Mouse (Mus musculus) stomach, embryonic 15.5 days (tissue): ENCODE data around the gene Cfap44. TPM values are rescaled to one million over a fixed set of nuclear protein-coding genes. Genes with fewer than 3 reads are reported as not detected.

ENCODE experiments used
- ATAC-seq: fragments of 200-750 bp; cut with Nextera tagmentation; 2 replicates; pipeline ENCODE4 v1.8.0; 2017; ENCODE audit warnings: low read depth, moderate number of reproducible peaks, moderate TSS enrichment; ENCODE audit not compliant: insufficient read depth, low FRiP score
- H3K27ac ChIP-seq: fragments of 300-500 bp; sonication (generic); 2 replicates; pipeline ENCODE4 v1.5.1; 2015; ENCODE audit warnings: mild to moderate bottlenecking, inconsistent platforms
- H3K27me3 ChIP-seq: fragments of 300-500 bp; sonication (generic); replicated peaks from 2 replicates; pipeline ENCODE4 v1.6.1; 2015; ENCODE audit warnings: inconsistent platforms
- H3K36me3 ChIP-seq: fragments of 300-500 bp; sonication (generic); 2 replicates; pipeline ENCODE4 v1.6.1; 2015; ENCODE audit warnings: inconsistent platforms
- H3K4me1 ChIP-seq: fragments of 300-500 bp; sonication (generic); 2 replicates; pipeline ENCODE4 v1.6.1; 2015; ENCODE audit warnings: inconsistent platforms
- H3K4me2 ChIP-seq: fragments of 300-500 bp; sonication (generic); 2 replicates; pipeline ENCODE4 v1.6.1; 2015; ENCODE audit warnings: mild to moderate bottlenecking, inconsistent platforms
- H3K4me3 ChIP-seq: fragments of 300-500 bp; sonication (generic); replicated peaks from 2 replicates; pipeline ENCODE4 v1.5.1; 2015; ENCODE audit warnings: inconsistent platforms
- H3K9ac ChIP-seq: fragments of 300-500 bp; sonication (generic); 2 replicates; pipeline ENCODE4 v1.6.1; 2015; ENCODE audit warnings: inconsistent platforms
- H3K9me3 ChIP-seq: fragments of 300-500 bp; sonication (generic); 2 replicates; pipeline ENCODE4 v1.6.1; 2016; ENCODE audit warnings: inconsistent platforms
- WGBS: fragments of 180-500 bp; shearing (Covaris S2); methylation state at CpG from one replicate; pipeline ENCODE4 v1.1.7; 2015; 5-methylcytosine and 5-hydroxymethylcytosine counted together
- polyA plus RNA-seq: library from polyadenylated mRNA; unstranded; fragments of >200 nt; fragmentation: Nextera tagmentation; extraction: Ambion mirVana; gene quantifications from 2 replicates; pipeline ENCODE4 v1.2.1, GENCODE M21; 2015

Cfap44 gene
- polyA plus RNA-seq, 1 experiment from 2014 or later, result 0.17 TPM

GRCm38 (mm10) chr16:44526689-44527088 lies 132.1 kb downstream of the Cfap44 start:
- H3K9ac ChIP-seq, result no peak overlapping the region
- H3K4me1 ChIP-seq, result peaks cover 23% of the 10 kb centered on the region; the same call in 1 of the 2 replicates
- H3K4me2 ChIP-seq, result no peak overlapping the region
- no peaks in the 10 kb centered on the region for H3K9me3 ChIP-seq
- no peak overlapping the region for H3K4me3 ChIP-seq
- no peaks in the 10 kb centered on the region for H3K36me3 ChIP-seq
- ATAC-seq, result no peak
- no peak overlapping the region for H3K27ac ChIP-seq
- H3K27me3 ChIP-seq, result no peaks in the 10 kb centered on the region
- 35% methylated on average over 12 of the region's 12 CpGs for WGBS

GRCm38 (mm10) chr16:44527218-44527905 lies 132.8 kb downstream of the Cfap44 start:
- no peak for ATAC-seq
- H3K9ac ChIP-seq, result no peak overlapping the region
- no peak overlapping the region for H3K27ac ChIP-seq
- peaks cover 23% of the 10 kb centered on the region; the same call in 1 of the 2 replicates for H3K4me1 ChIP-seq
- no peak overlapping the region for H3K4me2 ChIP-seq
- H3K36me3 ChIP-seq, result no peaks in the 10 kb centered on the region
- no peaks in the 10 kb centered on the region for H3K9me3 ChIP-seq
- WGBS, result 53% methylated on average over 11 of the region's 11 CpGs
- H3K4me3 ChIP-seq, result no peak overlapping the region
- H3K27me3 ChIP-seq, result no peaks in the 10 kb centered on the region

GRCm38 (mm10) chr16:44528955-44529354 lies 134.4 kb downstream of the Cfap44 start:
- Histone ChIP-seq H3K9me3 (no peaks in the 10 kb centered on the region), H3K9ac (no peak overlapping the region), H3K36me3 (no peaks in the 10 kb centered on the region), H3K4me1 (peaks cover 29% of the 10 kb centered on the region), H3K4me3 (no peak overlapping the region), H3K27ac (no peak overlapping the region), H3K4me2 (no peak overlapping the region), H3K27me3 (no peaks in the 10 kb centered on the region)
- ATAC-seq, result no peak
- WGBS, result 91% methylated on average over 7 of the region's 7 CpGs

DNA sequence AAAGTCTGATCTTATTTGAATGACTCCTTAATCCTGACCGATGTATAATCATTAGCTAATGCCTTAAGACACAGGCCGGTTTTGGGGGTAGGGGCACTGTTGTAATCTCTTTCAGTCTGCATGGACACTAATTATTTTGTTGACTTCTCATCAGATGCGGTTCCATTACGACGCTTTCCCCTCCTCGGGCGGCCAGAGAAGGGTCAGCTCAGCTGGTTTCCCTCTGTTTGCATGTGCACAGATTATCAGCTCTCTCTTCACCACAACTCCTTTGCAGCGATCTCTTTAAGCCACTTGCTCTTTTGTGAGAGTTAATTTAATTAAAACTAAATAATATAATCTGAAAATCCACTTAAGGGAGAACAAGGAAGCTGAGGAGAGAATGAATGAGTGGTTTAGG lies 135.1 kb downstream of the Cfap44 start:
- ATAC-seq, result no peak
- Histone ChIP-seq H3K4me2 (no peak overlapping the region), H3K36me3 (no peaks in the 10 kb centered on the region), H3K4me1 (peaks cover 32% of the 10 kb centered on the region), H3K27me3 (no peaks in the 10 kb centered on the region), H3K9ac (no peak overlapping the region), H3K4me3 (no peak overlapping the region), H3K27ac (no peak overlapping the region), H3K9me3 (no peaks in the 10 kb centered on the region)
- 66% methylated on average over 8 of the region's 8 CpGs for WGBS

- peak overlapping the region; percentile 43; the same call in 1 of the 2 replicates for H3K4me2 ChIP-seq
- ATAC-seq, result no peak
- H3K9ac ChIP-seq, result no peak overlapping the region
- no peaks in the 10 kb centered on the region for H3K27me3 ChIP-seq
- no peak overlapping the region for H3K27ac ChIP-seq
- 40% methylated on average over 9 of the region's 9 CpGs for WGBS
- H3K36me3 ChIP-seq, result no peaks in the 10 kb centered on the region
- H3K9me3 ChIP-seq, result no peaks in the 10 kb centered on the region
- H3K4me3 ChIP-seq, result no peak overlapping the region
- H3K4me1 ChIP-seq, result peaks cover 32% of the 10 kb centered on the region
Observed at GRCm38 (mm10) chr16:44530191-44530590, 135.6 kb downstream of the Cfap44 start.

- WGBS, result 4% methylated on average over 7 of the region's 7 CpGs
- Histone ChIP-seq H3K4me1 (peaks cover 32% of the 10 kb centered on the region), H3K27ac (no peak overlapping the region), H3K36me3 (no peaks in the 10 kb centered on the region), H3K9ac (no peak overlapping the region), H3K4me2 (peak overlapping the region; percentile 43), H3K9me3 (no peaks in the 10 kb centered on the region), H3K4me3 (no peak overlapping the region; the same call in 1 of the 2 replicates), H3K27me3 (no peaks in the 10 kb centered on the region)
- peak; percentile 63; the same call in 1 of the 2 replicates for ATAC-seq
Observed at GRCm38 (mm10) chr16:44530829-44531228, 136.2 kb downstream of the Cfap44 start.

DNA sequence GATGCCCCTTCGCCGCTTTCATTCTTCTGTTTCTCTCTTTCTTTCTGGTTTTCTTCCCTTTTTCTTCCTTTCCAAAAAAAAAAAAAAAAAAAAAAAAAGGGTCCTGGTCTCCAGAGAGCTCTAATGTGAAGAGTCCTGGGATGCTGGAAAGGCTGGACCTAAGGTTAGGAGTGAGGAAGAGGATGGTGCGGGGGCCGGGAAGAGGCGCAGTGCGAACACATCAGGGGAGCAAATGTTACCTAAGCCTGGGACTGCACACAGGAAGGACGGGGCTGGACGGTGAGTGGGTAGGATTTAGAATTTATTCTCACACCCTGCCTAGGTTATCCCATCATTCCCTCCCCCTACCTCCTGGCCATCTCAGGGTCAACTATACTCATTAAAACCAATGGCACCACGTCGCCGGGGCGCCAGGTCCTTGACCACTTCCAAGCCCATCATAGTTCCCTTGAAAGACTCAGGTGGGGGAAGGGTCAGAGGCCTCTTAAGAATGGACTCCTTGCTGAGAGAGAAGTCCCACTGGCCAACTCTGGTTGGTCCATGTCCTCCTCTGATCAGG lies 136.7 kb downstream of the Cfap44 start:
- Histone ChIP-seq H3K4me2 (peak overlapping the region; percentile 43), H3K36me3 (no peaks in the 10 kb centered on the region), H3K9me3 (no peaks in the 10 kb centered on the region), H3K4me3 (no peak overlapping the region), H3K9ac (no peak overlapping the region), H3K4me1 (peaks cover 32% of the 10 kb centered on the region), H3K27me3 (no peaks in the 10 kb centered on the region), H3K27ac (no peak overlapping the region)
- ATAC-seq, result no peak
- 56% methylated on average over 12 of the region's 12 CpGs for WGBS

Other genes with a start within 250 kb of the Cfap44 start
- 3.3 and 3.4 TPM in 2 replicates for gene Usf3, start 221.6 kb upstream of the Cfap44 start, polyA plus RNA-seq
- gene Sidt1, start 61.6 kb upstream of the Cfap44 start, polyA plus RNA-seq, result 3.8 and 4.7 TPM in 2 replicates
- gene Spice1, start 47.7 kb upstream of the Cfap44 start, polyA plus RNA-seq, result 28.3 and 28.7 TPM in 2 replicates
- 12.6 and 14.0 TPM in 2 replicates for gene Boc, start 164.1 kb downstream of the Cfap44 start, polyA plus RNA-seq